Mouse (Mus musculus) thymus, adult 2 months (tissue): ENCODE results near the gene Lrrn3. TPM values are rescaled to one million over a fixed set of nuclear protein-coding genes. Genes with fewer than 3 reads are reported as not detected.
A peak's percentile ranks its signal among the peaks of the same experiment; 100 is the strongest.

Experiments used
- DNase-seq: peaks from one replicate; pipeline ENCODE4 v3.0.0; 2021
- H3K27ac ChIP-seq: fragments of 200-500 bp; 2 replicates; pipeline ENCODE4 v1.5.1; 2012; ENCODE audit warnings: low read length, control low read depth; ENCODE audit not compliant: control insufficient read depth, insufficient read depth
- H3K27me3 ChIP-seq: fragments of 200-500 bp; 2 replicates; pipeline ENCODE4 v1.6.1; 2012; ENCODE audit warnings: mild to moderate bottlenecking, low read length, moderate library complexity, mixed read lengths; ENCODE audit not compliant: control insufficient read depth, insufficient read depth
- H3K36me3 ChIP-seq: fragments of 200-500 bp; 2 replicates; pipeline ENCODE4 v1.6.1; 2012; ENCODE audit warnings: mild to moderate bottlenecking, low read length, moderate library complexity; ENCODE audit not compliant: control insufficient read depth, insufficient read depth
- H3K4me1 ChIP-seq: fragments of 200-500 bp; replicated peaks from 2 replicates; pipeline ENCODE4 v1.6.1; 2012; ENCODE audit warnings: low read length; ENCODE audit not compliant: control insufficient read depth, insufficient read depth
- H3K4me3 ChIP-seq: fragments of 200-500 bp; 2 replicates; pipeline ENCODE4 v1.5.1; 2012; ENCODE audit warnings: mild to moderate bottlenecking, low read length, control low read depth, moderate library complexity; ENCODE audit not compliant: control insufficient read depth, insufficient read depth
- CTCF ChIP-seq: fragments of 200-500 bp; IDR thresholded peaks from 2 replicates; pipeline ENCODE4 v1.5.1; 2012; ENCODE audit warnings: mild to moderate bottlenecking, control low read depth, low read length, moderate library complexity, borderline replicate concordance; ENCODE audit not compliant: control insufficient read depth, poor library complexity, insufficient read depth; ENCODE audit errors: extremely low read depth
- POLR2A ChIP-seq: fragments of 200-500 bp; IDR thresholded peaks from 2 replicates; pipeline ENCODE4 v1.6.1; 2012; ENCODE audit warnings: mild to moderate bottlenecking, low read length, control low read depth, moderate library complexity; ENCODE audit not compliant: control insufficient read depth, poor library complexity, insufficient read depth; ENCODE audit errors: extremely low read depth
- WGBS: fragments of 180-500 bp; shearing (Covaris S2); methylation state at CpG from one replicate; pipeline ENCODE4 v1.1.7; 2018; 5-methylcytosine and 5-hydroxymethylcytosine counted together
- polyA plus RNA-seq: library from polyadenylated mRNA; depleted of rRNA; stranded (reverse); fragments of >200 nt; gene quantifications from 2 replicates; pipeline ENCODE4 v1.2.3, GENCODE M21; 2012

Lrrn3 gene
- polyA plus RNA-seq, 1 experiment: 0.26 TPM

GRCm38 (mm10) chr12:41483593-41484451, 2.4 kb downstream of the Lrrn3 start:
- TF ChIP-seq POLR2A: no peak
- no peak for TF ChIP-seq CTCF
- H3K27ac ChIP-seq: no peak overlapping the region
- DNase-seq: no peak
- no peaks in the 10 kb centered on the region for H3K27me3 ChIP-seq
- WGBS: 6% methylated on average over 23 of the region's 23 CpGs
- H3K4me3 ChIP-seq: peak overlapping the region; percentile 7; the same call in 1 of the 2 replicates
- no peaks in the 10 kb centered on the region for H3K36me3 ChIP-seq
- 0 out of 2 replicates have a peak, but pooled peaks cover 4% of the 10 kb centered on the region for H3K4me1 ChIP-seq

DNA sequence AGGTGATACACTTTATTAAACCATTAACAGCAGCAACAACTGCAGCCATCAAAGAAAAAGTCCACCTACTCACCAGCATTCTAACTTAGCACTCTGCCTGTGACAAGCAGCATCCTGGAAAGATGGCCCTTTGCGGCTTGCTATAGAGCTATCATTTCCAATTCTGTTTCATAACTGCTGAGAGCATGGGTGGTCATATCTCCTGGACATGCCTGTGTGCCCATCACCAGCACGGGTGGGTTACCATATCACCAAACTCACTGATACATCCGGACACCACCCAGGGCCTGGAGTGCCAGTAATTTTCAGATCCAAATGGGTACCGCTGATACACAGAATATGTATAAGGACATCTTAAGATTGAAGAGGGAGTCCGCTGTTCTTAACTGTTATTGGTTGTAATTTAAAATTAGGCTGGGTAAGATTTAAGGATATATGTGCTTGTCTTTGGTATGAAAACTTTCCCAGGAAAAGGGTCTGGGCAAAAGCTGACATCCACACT, 3.1 kb downstream of the Lrrn3 start:
- H3K4me1 ChIP-seq: 0 out of 2 replicates have a peak, but pooled peaks cover 4% of the 10 kb centered on the region
- H3K27ac ChIP-seq: no peak overlapping the region
- TF ChIP-seq POLR2A: no peak
- TF ChIP-seq CTCF: no peak
- no peaks in the 10 kb centered on the region for H3K27me3 ChIP-seq
- no peaks in the 10 kb centered on the region for H3K36me3 ChIP-seq
- no peak for DNase-seq
- 85% methylated on average over 5 of the region's 5 CpGs for WGBS
- H3K4me3 ChIP-seq: no peak overlapping the region

DNA sequence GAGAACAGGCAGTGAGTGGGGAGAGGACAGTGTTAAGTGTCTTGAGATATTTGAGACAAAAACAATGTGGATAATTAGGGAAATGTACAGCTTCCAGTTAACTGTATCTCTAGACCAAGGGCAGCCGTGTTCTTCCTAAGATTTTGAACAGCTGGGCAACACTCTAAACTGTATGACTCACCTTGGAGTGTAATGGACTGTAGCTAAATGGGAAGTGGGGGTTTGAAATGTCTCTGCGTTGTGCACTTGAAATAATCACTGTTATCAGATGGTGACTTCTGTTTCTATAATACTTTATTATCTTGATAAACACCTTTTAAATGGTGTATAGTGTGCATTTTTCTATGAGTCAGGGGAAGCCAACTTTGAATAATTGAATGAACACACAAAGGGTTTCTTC, 4.7 kb downstream of the Lrrn3 start:
- 0 out of 2 replicates have a peak, but pooled peaks cover 4% of the 10 kb centered on the region for H3K4me1 ChIP-seq
- TF ChIP-seq CTCF (no peak), POLR2A (no peak)
- H3K27me3 ChIP-seq: no peaks in the 10 kb centered on the region
- H3K27ac ChIP-seq: no peak overlapping the region
- WGBS: 87% methylated on average over 2 of the region's 2 CpGs
- H3K36me3 ChIP-seq: no peaks in the 10 kb centered on the region
- DNase-seq: no peak
- H3K4me3 ChIP-seq: no peak overlapping the region

DNA sequence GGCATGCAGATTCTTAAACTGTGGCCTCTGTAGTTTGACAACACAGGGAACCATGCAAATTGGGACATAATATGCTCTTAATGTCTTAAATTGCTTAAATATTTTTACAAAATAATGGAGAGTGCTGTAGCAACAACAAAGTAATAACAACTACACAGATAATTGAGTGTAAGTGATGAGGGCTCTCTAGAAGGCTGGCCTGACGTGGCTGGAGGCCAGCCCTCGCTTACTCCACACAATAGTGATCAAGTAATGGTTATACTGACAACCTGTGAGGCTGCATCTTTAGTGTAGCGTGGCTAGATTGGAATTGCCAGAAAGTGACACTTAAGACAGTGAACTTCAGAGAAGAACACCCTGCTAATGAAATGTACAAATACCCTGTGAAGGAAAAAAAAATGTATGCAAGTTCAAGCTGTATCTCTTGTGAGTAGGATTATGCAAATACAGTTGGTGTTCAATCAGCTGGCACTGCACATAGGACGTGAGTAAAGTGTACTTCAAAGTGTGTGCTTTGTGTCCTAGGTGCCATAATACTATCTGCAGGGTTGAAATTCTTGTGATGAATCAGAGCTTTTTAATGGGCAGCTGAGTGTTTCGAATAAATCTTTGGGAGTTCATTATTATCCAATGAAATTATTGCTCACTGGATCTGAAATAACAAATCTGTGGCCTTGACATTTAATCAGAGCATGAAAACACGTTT, 17.0 kb downstream of the Lrrn3 start:
- Histone ChIP-seq H3K4me3 (no peak overlapping the region), H3K27me3 (no peaks in the 10 kb centered on the region), H3K4me1 (no peaks in the 10 kb centered on the region), H3K36me3 (no peaks in the 10 kb centered on the region), H3K27ac (no peak overlapping the region)
- no peak for TF ChIP-seq CTCF
- TF ChIP-seq POLR2A: no peak
- 90% methylated on average over 6 of the region's 6 CpGs for WGBS
- DNase-seq: no peak

DNA sequence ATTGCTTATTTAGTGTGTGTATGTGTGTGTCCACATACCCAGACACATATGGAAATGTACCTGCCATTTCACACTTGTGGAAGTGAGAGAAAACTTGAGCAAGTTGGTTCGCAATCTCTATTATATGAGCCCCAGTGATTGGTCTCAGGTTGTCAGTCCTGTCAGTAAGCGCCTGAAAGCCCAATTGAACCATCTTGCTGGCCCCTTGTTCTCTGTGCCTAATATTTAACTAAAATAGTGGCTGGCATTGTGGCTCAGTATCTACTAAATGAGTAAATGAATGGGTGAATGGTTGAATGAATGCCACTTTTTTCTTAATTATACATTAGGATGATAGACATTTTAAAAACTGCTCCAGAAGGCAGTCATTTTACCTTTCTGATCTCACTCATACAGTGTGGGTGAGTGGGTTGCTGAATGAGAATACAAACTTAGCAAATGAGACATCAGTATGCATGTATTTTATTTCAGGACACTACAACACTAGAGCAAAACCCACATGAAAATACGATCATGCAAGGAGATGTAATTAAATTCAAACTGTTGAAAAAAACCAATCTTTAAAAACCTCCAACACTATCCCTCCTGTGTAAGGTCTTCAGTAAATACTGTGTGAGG, 17.7 kb downstream of the Lrrn3 start:
- Histone ChIP-seq H3K36me3 (no peaks in the 10 kb centered on the region), H3K27ac (no peak overlapping the region), H3K4me1 (no peaks in the 10 kb centered on the region), H3K4me3 (no peak overlapping the region), H3K27me3 (no peaks in the 10 kb centered on the region)
- TF ChIP-seq POLR2A: no peak
- TF ChIP-seq CTCF: no peak
- WGBS: 95% methylated on average over 3 of the region's 3 CpGs
- no peak for DNase-seq

DNA sequence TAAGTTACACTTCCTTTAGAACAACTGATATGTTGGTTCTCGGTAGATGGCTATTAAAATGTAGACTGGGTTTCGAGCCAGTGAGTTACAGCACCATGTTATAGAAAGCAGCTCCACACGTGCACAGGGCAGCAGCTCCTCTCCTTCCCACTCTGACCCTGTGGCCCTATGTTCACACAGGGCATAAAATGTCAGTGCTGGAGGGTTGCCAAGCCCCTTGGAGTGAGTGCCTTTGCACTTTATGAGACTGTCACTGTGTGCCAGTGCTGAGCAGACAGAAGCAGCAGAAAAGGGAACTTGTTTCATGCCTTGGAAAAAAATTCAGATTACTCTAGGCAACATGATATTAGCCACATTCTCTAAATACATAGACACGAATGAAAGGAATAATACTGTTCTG, 47.8 kb downstream of the Lrrn3 start:
- H3K4me1 ChIP-seq: no peaks in the 10 kb centered on the region
- H3K4me3 ChIP-seq: no peak overlapping the region
- WGBS: 43% methylated on average over 4 of the region's 4 CpGs
- H3K27me3 ChIP-seq: no peaks in the 10 kb centered on the region
- no peak for DNase-seq
- no peak overlapping the region for H3K27ac ChIP-seq
- H3K36me3 ChIP-seq: no peaks in the 10 kb centered on the region
- TF ChIP-seq POLR2A (no peak), CTCF (no peak)
